Mouse (Mus musculus) megakaryocyte, embryonic 14.5 days (primary cell): Measurements from ENCODE around the gene Bmx. TPM values are rescaled to one million over a fixed set of nuclear protein-coding genes. Genes with fewer than 3 reads are reported as not detected.

ENCODE experiments used
- H3K27me3 ChIP-seq: replicated peaks from 2 replicates; pipeline ENCODE3; 2012; ENCODE audit warnings: inconsistent platforms
- H3K36me3 ChIP-seq: replicated peaks from 2 replicates; pipeline ENCODE3; 2012; ENCODE audit warnings: low read length, inconsistent platforms, mixed read lengths
- H3K4me1 ChIP-seq: 2 replicates; pipeline ENCODE4 v1.6.1; 2012; ENCODE audit warnings: inconsistent platforms
- H3K4me3 ChIP-seq: replicated peaks from 2 replicates; pipeline ENCODE3; 2012; ENCODE audit warnings: moderate library complexity, mild to moderate bottlenecking, inconsistent platforms
- H3K9me3 ChIP-seq: 2 replicates; pipeline ENCODE4 v1.6.1; 2012; ENCODE audit warnings: inconsistent platforms
- FLI1 ChIP-seq: IDR thresholded peaks from 2 replicates; pipeline ENCODE4 v1.6.1; 2012; ENCODE audit warnings: low read length, inconsistent platforms, mixed read lengths
- GATA1 ChIP-seq: IDR thresholded peaks from 3 replicates; pipeline ENCODE4 v1.6.1; 2012; ENCODE audit warnings: mixed read lengths, low read length, inconsistent platforms, borderline replicate concordance
- polyA plus RNA-seq: library from polyadenylated mRNA; stranded (reverse); fragments of >175 nt; gene quantifications from 2 replicates; pipeline ENCODE4 v1.2.3, GENCODE M21; 2012; ENCODE audit warnings: low replicate concordance; ENCODE audit not compliant: insufficient read depth

Gene Bmx
- not detected in 2 replicates for polyA plus RNA-seq

DNA sequence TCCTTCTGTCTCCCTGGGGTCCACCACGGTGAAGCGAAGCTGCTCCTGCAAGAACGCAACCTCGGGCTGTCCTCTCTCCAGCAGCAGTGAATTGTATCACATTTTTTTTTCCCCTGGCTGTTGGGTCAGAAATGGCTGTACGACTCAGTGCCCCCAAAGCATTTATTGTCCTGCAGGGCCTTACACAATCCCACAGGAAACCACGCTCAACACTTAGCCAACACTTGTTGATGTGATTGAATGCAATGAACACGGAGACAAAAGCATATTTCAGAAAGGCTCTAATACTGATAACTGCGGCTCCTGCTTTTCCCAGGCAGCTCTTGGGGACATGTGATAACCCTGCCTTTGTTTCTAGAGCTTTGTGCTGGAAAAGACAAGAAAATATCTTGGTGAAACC lies at the start of gene Bmx:
Gene Bmx (minus strand): TSS at position 137 of the 400 bp plus-strand sequence.
- TF ChIP-seq GATA1 (no peak), FLI1 (no peak)
- Histone ChIP-seq H3K36me3 (no peaks in the 10 kb centered on the region), H3K9me3 (no peaks in the 10 kb centered on the region), H3K4me1 (peaks cover 16% of the 10 kb centered on the region), H3K27me3 (peaks cover 9% of the 10 kb centered on the region), H3K4me3 (peak within 1 kb of the TSS; percentile 23)

DNA sequence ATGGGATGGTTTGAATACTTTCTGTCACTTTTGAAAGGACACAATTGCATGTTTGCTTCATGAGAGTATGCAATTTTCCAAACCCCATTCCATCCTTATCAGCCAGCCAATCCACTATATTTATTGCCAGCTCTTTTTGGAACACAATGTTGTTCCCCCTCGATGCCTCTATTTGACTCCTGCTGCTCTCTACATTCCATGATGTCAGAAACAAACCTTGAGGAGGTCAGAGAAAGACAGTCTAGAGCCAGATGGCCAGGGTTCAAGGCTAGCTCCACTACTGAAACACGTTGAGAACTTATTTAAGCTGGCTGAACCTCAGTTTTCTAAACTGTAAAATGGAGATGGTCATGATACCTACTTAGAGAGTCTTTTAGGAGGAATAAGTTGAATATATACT lies 48.3 kb upstream of the Bmx start:
- Histone ChIP-seq H3K9me3 (no peaks in the 10 kb centered on the region), H3K36me3 (no peaks in the 10 kb centered on the region), H3K27me3 (peaks cover 4% of the 10 kb centered on the region), H3K4me3 (no peak overlapping the region), H3K4me1 (no peaks in the 10 kb centered on the region)
- TF ChIP-seq GATA1 (no peak), FLI1 (no peak)

DNA sequence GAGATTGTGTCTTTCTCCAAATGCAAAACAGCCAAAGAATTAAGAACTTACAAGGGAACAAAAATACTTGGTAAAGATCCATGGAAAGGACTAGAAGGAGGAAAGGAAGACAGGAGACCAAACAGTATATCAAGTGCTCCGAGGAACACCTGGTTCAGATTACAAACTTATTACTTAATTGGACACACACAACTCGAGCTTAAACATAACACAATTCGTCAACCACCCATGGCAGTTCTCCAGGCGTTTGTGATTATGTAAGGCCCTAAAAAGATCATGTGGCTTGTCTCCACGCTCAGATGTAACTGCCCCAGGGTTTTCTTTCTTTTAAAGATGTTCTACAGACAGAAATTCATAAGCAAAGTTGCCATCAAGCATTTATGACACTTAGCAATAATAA lies 33.2 kb upstream of the Bmx start:
- Histone ChIP-seq H3K9me3 (no peaks in the 10 kb centered on the region), H3K36me3 (no peaks in the 10 kb centered on the region), H3K4me3 (no peak overlapping the region), H3K27me3 (peaks cover 2% of the 10 kb centered on the region), H3K4me1 (no peaks in the 10 kb centered on the region)
- TF ChIP-seq GATA1: no peak
- TF ChIP-seq FLI1: no peak

DNA sequence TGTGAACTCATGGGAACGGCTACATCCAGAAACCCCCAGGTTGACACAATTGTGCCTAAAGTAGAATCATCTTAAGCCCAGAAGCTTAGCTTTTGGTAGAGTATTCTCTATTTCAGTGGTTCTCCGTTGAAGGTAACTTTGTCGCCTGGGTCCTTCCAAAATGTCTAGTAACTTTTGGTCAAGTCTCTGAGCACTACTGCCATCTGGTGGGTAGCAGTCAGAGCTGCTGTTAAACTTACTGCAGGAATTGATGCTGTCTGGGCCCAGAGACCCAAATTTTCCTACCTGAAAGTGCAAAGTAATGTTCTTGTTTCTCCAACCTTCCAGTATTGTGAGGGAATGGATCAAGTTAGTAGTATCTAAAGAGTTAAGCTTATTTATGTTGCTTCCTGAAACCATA lies 29.1 kb upstream of the Bmx start:
- TF ChIP-seq FLI1: no peak
- TF ChIP-seq GATA1: no peak
- peaks cover 2% of the 10 kb centered on the region for H3K27me3 ChIP-seq
- no peaks in the 10 kb centered on the region for H3K4me1 ChIP-seq
- H3K4me3 ChIP-seq: no peak overlapping the region
- H3K36me3 ChIP-seq: no peaks in the 10 kb centered on the region
- H3K9me3 ChIP-seq: no peaks in the 10 kb centered on the region

DNA sequence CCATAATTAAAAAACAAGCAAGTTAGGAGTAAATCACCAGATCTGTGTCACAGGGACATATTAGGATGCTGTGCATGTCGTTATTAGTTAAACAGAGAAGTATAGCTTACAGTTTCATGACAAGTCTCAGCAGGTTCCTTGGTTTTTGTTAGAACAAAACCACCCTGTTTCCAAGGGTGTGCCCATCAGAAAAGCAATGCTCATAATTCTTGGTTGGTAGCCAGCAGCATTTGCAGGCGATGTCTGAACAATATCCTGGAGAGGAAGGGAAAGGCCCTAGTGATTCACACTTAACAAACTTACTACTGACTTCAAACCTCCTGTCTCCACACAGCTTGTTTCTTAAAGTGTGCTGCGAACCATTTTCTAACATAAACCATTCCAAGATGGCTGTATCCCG lies 25.8 kb upstream of the Bmx start:
- no peaks in the 10 kb centered on the region for H3K36me3 ChIP-seq
- H3K4me1 ChIP-seq: no peaks in the 10 kb centered on the region
- no peaks in the 10 kb centered on the region for H3K9me3 ChIP-seq
- no peak for TF ChIP-seq GATA1
- no peak for TF ChIP-seq FLI1
- H3K4me3 ChIP-seq: no peak overlapping the region
- H3K27me3 ChIP-seq: peaks cover 7% of the 10 kb centered on the region

DNA sequence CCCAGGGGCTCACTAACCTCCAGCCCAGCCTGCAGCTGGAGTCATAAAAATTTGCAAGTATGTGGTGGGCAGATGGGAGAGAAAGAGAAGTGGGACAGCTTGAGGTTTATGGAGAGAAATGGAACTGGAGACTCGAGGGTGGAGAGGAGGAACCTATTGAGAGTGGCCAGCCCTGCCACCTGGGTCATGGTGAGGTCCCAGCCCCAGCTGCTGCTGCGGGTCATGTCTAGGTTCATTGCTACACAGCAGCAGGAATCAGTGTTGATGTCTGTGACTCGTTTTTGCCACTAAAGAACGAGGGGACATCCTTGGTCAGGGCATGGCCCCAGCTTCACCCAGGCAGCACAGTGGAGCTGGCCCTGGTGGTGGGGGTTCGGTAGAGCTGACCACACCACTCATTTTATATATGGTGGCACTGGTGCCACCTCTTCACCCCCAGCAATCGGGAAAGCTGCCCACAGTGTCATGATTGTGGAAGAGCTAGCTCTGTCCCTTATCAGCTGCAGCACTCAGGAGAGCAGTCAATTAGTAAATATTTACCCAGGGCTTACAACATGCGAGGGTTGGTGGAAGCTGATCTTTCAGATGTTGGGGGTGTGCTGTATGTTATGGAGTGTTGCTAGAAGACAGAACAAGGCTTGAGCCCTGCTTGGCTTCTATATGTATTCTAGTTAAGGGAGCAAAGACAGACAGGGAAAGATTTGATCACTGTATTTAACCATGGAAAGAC lies 23.1 kb upstream of the Bmx start:
- no peaks in the 10 kb centered on the region for H3K4me1 ChIP-seq
- H3K27me3 ChIP-seq: peaks cover 7% of the 10 kb centered on the region
- no peak overlapping the region for H3K4me3 ChIP-seq
- no peaks in the 10 kb centered on the region for H3K36me3 ChIP-seq
- no peaks in the 10 kb centered on the region for H3K9me3 ChIP-seq
- TF ChIP-seq FLI1: no peak
- no peak for TF ChIP-seq GATA1

DNA sequence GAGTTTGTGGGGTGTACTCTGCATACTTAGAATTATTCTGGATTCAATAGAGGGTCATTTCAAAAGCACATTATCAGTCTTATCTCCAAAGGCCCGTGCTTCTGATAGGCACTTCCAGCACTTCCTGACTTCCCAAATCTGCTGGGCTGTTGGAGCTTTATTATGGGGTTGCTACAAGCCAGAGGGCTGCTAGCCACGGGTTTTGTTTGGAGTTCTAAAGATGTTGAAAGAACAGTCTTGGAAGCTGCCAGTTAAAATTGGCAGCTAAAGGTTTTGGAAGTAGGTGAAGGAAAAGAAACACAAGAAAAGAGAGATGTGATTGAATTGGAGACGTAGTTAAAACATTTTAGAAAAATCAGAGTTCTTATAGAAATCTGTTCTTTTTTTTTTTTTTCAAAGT lies 17.5 kb upstream of the Bmx start:
- no peaks in the 10 kb centered on the region for H3K9me3 ChIP-seq
- no peaks in the 10 kb centered on the region for H3K4me1 ChIP-seq
- H3K36me3 ChIP-seq: no peaks in the 10 kb centered on the region
- peaks cover 3% of the 10 kb centered on the region for H3K27me3 ChIP-seq
- TF ChIP-seq GATA1 (no peak), FLI1 (no peak)
- H3K4me3 ChIP-seq: no peak overlapping the region

DNA sequence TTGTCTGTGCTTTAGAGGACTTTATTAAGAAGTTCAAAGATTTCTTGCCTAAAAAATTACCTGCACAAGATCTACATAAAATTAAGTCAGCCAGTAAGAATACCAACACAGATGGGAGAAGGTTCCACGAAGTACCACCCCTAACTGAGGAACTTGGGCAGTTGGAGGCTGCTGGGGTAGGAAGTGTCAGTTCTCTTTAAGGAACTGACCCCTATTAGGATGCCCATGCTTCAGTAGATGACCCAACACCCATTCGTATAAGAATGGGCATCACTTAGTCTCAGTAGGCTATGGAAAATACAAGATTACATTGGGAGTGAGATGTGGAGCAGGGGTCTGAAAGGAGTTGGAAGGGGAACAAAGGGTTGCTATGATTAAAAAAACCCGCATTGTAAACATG lies 12.6 kb upstream of the Bmx start:
- H3K4me1 ChIP-seq: peaks cover 4% of the 10 kb centered on the region
- peaks cover 6% of the 10 kb centered on the region for H3K27me3 ChIP-seq
- H3K36me3 ChIP-seq: no peaks in the 10 kb centered on the region
- TF ChIP-seq GATA1: no peak
- TF ChIP-seq FLI1: no peak
- no peak overlapping the region for H3K4me3 ChIP-seq
- no peaks in the 10 kb centered on the region for H3K9me3 ChIP-seq

DNA sequence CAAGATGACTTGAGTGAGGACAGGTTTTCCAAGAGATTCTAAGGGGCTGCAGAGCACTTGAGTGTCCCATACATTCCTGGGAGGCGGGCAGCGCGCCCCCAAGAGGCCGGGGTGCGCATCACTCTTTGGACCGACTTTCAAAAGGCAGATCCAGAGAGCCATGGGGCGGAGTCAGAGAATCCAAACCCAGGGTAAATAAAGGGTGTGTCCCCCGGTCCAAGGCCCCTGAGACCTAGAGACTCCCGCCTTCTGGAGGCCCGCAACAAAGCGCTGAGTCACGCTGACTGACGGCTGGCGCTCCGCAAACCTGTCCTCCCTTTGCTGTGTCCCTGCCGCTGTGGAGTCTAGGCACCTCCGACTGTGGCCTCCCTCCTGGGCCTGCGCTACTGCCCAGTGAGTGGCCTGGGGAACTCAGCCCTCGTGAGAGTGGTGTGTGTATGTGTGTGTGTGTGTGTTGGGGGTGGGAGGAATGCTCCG lies 11.3 kb upstream of the Bmx start, which contains the start of gene Pir:
Gene Pir (plus strand): TSS at position 87 of the 477 bp plus-strand sequence.
- Histone ChIP-seq H3K4me3 (peak within 1 kb of the TSS; percentile 89), H3K4me1 (peaks cover 4% of the 10 kb centered on the region), H3K36me3 (no peaks in the 10 kb centered on the region), H3K27me3 (peaks cover 6% of the 10 kb centered on the region), H3K9me3 (no peaks in the 10 kb centered on the region)
- TF ChIP-seq GATA1 (no peak), FLI1 (no peak)

DNA sequence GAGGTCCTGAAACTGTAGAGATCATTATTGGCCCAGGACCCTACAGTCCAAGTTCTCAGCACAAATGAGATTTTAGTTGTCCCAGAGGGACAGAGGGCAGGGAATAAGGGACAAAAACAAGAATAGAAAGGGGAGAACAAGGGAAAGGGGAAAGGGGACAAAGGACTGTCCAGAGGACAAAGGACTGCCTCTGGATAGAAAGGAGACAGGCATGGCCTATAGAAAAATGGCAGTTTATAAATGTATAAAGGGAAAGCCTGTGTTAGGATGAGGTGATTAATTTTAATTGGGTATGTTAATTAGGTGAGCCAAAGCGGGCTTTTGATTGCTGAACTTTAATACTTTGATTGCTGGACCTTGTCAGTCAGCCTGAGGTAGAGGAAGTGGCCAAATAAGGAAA lies 6.9 kb upstream of the Bmx start:
- no peak overlapping the region for H3K4me3 ChIP-seq
- no peaks in the 10 kb centered on the region for H3K36me3 ChIP-seq
- peaks cover 4% of the 10 kb centered on the region for H3K4me1 ChIP-seq
- no peak for TF ChIP-seq GATA1
- TF ChIP-seq FLI1: no peak
- H3K27me3 ChIP-seq: peaks cover 12% of the 10 kb centered on the region
- no peaks in the 10 kb centered on the region for H3K9me3 ChIP-seq
